21 mouse cellular contexts compared by ENCODE assay signal in the genomic region with DNA sequence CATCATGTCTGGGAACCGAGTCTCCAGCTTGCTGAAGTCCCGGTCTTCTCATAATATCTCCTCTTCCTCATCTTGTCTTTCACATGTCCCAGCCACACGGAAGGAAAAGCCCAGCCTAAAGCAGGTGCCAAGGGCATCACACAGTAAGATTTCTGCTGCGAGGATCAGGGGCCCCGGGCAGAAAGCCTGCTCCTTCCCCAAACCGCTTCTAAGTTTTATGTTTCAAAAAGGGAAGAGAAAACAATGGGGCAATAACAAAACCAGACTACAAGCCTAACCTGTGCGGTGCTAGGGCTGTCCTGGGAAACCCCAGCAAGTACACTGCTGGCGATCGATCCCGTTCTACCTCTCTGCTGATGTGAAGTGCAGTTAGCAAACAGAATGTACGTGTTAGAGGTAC.
"Had no signal": no experiment of that assay in that cellular context is flagged by ENCODE, and none has a peak within 500 bp of the region (broad histone marks: within the 10 kb centered on the region; RNA-seq: fewer than 3 reads in every experiment).

No protein-coding gene starts in this region.

- H3K27ac ChIP-seq: liver, embryonic 15.5 days; lung, embryonic 15.5 days; midbrain, embryonic 10.5 days; midbrain, embryonic 12.5 days; neural tube, embryonic 13.5 days; neural tube, embryonic 15.5 days had no signal

- H3K27me3 ChIP-seq: liver, embryonic 15.5 days; lung, embryonic 15.5 days; midbrain, embryonic 12.5 days; neural tube, embryonic 13.5 days; neural tube, embryonic 15.5 days had no signal

- DNase-seq: liver, postnatal 0 days; lung, adult 2 months; lung, postnatal 14 days; lung, postnatal 4 days; midbrain, embryonic 14.5 days; right cerebral cortex, adult 18-20 months; right cerebral cortex, postnatal 25 days; right cerebral cortex, postnatal 4 days; spleen, adult 18-20 months; thymus, adult 18-20 months; thymus, postnatal 14 days; thymus, postnatal 36 days had no signal

- H3K9ac ChIP-seq: liver, embryonic 15.5 days; liver, postnatal 0 days; lung, embryonic 15.5 days; midbrain, embryonic 12.5 days; neural tube, embryonic 13.5 days; neural tube, embryonic 15.5 days had no signal

- H3K4me1 ChIP-seq: midbrain, embryonic 10.5 days; midbrain, embryonic 12.5 days had no signal

- H3K4me3 ChIP-seq: liver, embryonic 15.5 days; lung, embryonic 15.5 days; midbrain, embryonic 10.5 days; midbrain, embryonic 12.5 days; myocyte; neural tube, embryonic 13.5 days; neural tube, embryonic 15.5 days had no signal

- H3K4me2 ChIP-seq: liver, embryonic 15.5 days; lung, embryonic 15.5 days; midbrain, embryonic 12.5 days; neural tube, embryonic 13.5 days; neural tube, embryonic 15.5 days had no signal

- H3K9me3 ChIP-seq: liver, embryonic 15.5 days; lung, embryonic 15.5 days; midbrain, embryonic 10.5 days; midbrain, embryonic 12.5 days; neural tube, embryonic 13.5 days; neural tube, embryonic 15.5 days had no signal

- ATAC-seq: liver, postnatal 0 days; lung, postnatal 0 days; midbrain, embryonic 16.5 days had no signal
